Mouse (Mus musculus): ENCODE data around the gene Slc7a7.
"Not testable (repeated sequence)": the region's sequence is repeated elsewhere in the genome, so short reads cannot be mapped to it uniquely, and the experiment has no call there.

The Slc7a7 gene

DNA sequence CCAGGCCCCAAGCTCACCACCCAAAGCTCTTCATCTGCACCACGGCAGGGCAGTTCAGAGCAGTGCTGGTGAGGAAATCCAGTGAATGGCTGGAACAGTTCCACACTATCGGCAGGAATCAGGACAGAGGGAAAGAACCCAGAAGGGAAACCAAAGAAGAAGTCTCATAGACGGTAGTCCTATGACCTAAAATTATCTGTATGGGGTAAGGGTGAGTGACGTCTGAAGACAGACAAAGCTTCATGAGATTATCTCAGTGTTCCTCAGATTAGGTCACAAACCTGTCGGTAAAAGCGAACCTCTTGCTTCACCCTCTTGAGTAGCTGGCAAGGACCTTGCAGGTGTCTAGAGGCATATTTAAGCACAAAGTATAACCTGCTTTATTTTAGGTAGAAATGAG is 40.4 kb downstream of the Slc7a7 start:
- no peak for ATAC-seq (ENCODE audit: low TSS enrichment)

DNA sequence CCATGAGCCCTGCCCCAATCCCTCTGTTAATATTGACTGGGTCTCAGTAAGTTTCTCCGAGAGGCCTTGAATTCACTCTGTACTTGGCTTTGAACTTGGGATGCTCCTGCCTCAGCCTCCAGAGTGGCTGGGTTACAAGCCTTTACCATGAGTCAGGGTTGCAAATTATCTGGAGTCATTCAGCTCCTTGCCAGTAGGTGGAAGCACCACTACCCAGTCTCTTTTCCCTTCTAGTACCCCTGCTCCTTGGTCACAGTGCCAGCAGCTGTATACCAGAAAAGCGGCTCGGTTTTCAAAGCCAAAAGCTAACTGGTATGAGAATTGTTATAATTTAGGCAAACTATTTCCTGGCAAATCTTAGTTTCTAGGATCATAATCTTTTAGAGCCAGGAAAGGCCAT is 41.7 kb downstream of the Slc7a7 start:
- ATAC-seq (ENCODE audit: low TSS enrichment): no peak

DNA sequence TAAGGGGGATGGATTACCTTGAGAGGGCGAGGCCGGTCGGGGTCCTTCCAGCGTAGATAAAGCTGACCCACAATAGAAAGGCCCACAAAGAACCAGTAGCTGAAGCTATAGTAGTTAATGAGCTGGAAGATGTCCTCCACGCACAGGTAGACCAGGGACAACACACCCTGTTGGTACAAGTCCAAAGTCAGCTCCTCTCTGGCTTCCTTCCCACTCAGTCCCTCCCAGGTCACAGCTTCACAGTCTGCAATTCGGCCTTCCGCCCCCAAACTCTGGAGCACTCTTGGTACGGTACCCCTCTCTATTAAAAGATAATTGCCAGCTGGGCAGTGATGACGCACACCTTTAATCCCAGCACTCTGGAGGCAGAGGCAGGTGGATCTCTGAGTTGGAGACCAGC is 44.7 kb downstream of the Slc7a7 start:
- no peak for ATAC-seq (ENCODE audit: low TSS enrichment)

DNA sequence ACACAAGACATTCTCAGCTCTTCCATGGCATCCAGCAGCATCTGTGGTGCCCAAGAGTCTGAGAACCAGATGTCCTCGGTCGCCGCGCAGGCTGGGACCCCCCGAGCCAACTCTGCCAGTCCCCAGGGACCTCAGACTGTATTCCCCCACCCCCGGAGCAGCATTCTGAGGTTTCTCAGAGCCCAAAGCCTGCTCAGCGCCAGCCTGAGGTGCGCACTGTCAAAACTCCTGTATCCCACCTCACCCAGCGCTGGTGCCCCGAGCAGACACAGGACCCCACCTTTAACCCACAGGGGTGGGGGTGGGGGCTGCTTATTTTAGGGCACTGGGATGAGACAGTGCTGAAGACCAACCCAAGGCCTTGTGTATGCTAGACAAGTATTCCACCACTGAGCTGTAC is 46.1 kb downstream of the Slc7a7 start:
- no peak for ATAC-seq (ENCODE audit: low TSS enrichment)

DNA sequence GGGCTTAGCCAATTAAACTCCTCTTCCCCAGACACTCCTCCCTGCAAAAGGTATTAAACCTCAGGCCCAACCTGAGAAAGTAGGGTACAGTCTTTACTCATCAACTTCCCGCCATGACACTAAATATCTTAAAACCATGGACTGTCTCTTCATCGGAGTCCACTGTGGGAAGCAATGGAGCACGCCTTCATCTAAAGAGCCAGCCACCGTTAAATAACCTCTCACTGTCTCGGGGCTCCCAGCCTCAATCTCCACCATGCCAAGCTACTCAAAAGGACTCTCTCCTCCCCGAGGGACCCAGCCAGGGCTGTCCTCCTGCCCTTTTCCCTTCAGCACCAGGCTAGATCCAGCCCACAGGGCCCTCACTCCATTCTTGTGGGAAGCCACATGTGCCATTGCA is 47.0 kb downstream of the Slc7a7 start:
- ATAC-seq (ENCODE audit: low TSS enrichment): no peak

DNA sequence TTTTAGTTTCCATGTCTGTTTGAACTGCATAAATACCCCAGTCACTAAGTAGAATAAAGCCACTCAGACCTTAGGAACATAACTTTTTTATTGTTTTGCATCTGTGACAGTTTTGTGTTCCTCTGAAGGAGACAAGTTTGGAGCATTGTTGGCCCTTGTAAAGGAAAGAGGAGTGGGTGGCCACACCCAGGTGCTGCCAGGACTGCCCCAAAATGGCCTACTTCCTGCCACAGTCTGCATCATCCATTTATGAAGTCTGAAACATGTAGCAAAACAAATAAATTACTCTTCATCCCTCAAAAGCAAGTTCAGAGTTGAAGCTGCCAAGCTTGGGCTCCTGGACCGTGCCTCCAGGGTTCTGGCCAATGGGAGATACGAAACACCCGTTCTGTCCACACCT is 48.2 kb downstream of the Slc7a7 start:
- ATAC-seq (ENCODE audit: low TSS enrichment): no peak

DNA sequence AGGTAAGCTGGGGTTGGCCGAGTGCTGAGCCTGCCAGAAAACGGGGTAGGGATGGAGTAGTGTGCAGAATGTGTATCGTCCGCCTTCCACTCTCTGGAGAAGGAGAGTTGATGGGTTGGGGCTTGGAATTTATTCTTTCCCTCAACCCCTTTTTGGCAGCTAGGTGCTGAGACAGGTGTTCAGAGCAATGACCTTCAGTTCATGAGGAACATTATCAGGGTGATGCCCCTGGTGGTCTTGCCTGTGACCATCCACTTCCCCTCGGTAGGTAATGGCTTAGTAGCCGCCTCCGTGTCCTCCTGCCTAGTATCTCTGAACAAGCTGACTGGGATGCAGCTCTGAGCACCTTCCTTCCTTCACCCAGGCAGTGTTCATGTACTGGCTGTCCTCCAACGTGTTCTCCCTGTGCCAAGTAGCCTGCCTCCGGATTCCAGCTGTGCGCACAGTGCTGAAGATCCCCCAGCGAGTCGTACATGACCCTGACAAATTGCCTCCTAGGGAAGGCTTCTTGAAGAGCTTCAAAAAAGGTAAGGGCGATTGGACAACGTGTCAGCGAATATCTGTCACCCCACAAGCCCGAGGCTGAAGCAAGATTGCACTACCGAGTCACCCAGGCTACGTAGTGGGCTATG is 50.0 kb downstream of the Slc7a7 start:
- no peak for ATAC-seq (ENCODE audit: low TSS enrichment)

DNA sequence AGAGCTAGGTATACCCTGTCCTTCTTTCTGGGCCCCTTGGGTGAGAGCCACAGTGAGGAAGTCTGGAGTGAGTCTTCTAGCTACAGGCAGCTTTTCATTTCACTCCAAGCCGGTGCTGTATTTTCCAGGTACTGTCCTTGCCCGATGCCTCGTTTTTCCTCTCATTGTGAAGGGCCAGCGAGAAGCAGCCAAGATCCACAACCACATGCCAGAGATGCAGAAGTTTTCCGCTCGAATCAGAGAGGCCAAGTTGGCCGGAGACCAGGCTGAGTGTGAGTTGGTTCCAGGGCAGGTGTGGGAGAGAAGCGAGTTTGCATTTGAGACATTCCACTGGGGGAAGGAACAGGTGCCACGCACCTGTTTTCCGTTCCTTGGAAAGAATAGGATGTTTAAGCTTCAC is 51.0 kb downstream of the Slc7a7 start:
- no peak for ATAC-seq (ENCODE audit: low TSS enrichment)

DNA sequence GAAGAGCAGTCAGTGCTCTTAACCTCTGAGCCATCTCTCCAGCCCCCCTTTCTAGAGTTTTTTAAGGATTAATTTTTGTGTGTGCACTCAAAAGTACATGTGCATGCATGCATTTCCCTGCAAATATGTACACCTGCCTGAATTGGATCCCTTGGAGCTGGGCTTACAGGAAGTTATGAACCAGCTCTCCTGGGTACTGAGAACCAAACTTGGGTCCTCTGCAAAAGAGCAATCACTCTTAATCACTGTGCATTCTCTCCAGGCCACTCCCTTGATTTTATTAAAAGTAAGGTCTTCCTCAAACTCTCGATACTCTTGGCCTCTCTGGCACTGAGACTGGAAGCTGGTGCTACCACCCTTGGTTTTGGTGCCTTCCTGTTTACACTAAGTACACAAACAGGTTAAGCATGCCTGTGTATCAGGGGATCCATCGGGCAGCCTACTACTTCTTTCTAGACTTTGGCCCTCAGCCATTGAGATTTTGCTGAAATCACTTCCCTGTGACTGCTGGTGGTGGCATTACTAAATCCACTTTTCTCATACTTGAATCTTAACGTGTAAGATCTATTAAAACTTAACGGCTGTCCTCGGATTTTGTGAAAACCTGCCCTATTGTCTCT is 52.4 kb downstream of the Slc7a7 start:
- ATAC-seq (ENCODE audit: low TSS enrichment): no peak

DNA sequence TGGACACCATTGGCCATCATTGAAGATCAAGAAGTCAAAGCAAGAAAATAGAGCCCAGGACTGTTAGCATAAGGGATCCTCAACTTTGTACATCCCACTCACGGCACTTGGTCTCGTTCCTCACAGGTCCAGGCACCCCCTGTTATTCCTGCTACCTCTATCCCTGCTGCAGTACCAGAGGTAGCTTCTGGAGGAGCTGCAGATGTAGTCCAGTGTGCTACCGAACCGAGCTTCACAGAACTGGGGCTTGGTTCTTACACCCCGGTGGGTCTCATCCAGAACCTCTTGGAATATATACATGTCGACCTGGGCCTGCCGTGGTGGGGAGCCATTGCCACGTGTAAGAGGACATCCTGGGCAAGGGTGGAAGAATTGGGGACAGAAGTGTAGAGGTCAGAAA is 54.4 kb downstream of the Slc7a7 start:
- no peak for ATAC-seq (ENCODE audit: low TSS enrichment)

DNA sequence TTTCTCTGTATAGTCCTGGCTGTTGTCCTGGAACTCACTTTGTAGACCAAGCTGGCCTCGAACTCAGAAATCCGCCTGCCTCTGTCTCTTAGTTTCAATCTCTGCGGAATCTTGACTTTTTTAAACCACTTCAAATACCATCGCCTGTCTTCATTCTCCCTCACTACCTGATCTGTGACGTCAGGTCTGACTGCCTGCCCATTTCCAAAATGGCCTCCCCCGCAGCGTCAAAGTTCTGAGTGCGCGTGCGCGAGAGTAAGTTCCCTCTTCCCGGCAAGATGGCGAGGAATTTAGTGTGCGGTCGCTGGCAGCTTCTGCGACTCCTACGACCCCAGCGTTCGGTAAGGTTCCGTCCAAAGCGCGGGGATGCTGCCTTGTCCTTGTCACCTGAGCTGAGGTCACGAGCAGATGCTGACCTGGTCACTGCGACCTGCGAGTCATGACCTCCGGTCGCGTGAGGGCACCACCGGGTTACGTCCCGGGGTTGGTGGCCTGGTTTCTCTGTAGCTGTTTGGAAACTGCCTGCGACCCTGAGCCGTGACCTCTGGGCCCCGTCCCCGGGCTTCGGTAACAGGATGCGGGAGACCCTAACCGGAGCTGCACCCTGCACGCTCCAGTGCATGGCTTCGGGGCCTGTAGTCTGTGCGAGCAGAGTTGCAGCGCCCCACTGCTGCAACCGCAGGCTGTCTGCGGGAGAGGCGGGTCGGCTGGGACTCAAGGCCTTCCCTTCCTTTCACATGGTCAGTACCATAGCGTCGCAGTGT is 56.8 kb downstream of the Slc7a7 start, which contains the start of gene Oxa1l:
Oxa1l (plus strand) TSS at position 258 of the 764 bp plus-strand sequence.
- ATAC-seq (ENCODE audit: low TSS enrichment): peak; percentile 95

DNA sequence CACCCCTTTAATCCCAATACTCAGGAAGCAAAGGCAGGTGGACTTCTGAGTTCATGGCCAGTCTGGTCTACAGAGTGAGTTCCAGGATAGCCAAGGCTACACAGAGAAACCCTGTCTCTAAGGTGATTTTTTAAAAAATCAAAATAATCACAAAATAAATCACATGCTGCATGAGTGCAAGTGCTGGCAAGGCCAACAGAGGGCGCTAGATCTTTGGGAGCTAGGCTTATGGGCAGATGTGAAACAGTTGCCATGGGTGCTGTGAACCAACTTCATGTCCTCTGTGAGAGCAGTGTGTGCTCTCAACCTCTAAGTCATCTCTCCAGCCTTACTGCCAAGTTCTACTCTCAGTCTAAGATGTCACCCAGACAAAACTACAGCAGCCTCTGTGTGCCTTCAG is 63.2 kb downstream of the Slc7a7 start:
- no peak for ATAC-seq (ENCODE audit: low TSS enrichment)

DNA sequence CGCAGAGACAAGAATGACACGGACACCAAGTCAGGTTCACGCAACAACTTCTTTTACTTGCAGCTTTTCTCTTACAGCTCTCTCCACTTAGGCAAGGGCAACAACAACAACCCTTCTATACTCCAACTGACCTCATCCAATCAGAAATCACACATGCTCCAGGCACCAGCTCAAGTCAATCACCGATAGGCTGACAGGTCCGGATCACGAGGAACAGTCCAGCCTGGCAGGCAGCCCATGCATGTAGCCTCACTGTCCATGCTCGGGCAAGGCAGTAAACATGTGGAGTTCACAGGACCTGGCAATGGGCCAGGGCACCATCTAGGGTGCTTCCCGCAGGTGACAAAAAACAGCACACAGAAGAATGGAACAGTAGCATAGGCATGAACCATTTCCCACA is 65.3 kb downstream of the Slc7a7 start:
- ATAC-seq (ENCODE audit: low TSS enrichment): no peak

DNA sequence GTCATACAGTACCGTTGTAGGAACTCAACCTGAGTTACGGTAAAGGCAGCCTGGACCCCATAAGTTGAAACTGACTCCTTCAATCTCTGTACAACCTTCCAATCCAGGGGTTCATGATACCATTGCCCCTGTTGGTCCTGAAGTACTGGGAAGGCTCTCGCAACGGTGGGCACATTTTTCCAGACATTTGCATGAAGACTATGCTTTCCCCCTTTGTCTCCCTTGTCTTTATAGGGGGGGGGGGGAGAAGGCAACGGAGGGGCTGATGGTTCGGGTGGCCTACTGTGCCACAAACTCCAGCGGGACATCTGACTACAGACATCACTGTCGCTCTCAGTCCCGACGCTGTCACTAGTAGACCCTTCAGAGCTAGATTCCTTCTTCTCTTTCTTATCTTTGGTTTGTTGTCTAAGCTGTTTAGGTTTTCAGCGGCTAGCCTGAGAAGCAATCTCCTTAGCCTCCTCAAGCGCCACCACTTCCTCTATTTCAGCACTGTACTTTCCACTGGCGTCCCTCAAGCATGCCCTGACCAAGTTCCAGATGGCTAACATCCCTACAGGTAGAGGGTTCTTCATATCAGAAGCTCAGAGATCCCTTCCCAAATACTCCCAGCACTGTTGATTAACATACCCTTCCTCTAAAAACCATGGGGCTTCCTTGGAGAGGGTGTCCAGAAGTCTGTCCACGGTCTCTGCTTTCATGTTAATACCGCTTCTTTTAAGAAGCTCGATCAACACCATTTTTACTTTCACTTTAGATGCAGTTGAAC is 66.6 kb downstream of the Slc7a7 start:
- ATAC-seq (ENCODE audit: low TSS enrichment): not testable (repeated sequence)

DNA sequence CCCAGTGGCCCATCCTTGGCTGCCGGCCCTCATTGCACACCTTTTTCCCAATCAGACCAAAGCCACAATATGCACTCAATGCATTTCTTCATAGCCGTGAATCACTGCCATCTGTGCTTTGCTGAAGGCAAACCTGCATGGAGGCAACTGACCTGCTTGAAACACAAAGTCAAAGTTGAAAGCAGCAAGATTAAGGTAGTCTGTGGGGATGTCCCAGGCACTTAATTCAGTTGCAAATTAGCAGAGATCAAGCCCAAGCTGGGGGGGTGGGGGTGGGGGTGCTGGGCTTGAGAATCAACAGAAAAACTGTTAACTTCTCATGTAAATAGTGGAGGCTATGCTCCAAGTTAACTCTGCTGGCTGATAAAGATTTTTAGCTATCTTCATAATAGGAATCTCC is 75.8 kb downstream of the Slc7a7 start:
- ATAC-seq (ENCODE audit: low TSS enrichment): not testable (repeated sequence)

DNA sequence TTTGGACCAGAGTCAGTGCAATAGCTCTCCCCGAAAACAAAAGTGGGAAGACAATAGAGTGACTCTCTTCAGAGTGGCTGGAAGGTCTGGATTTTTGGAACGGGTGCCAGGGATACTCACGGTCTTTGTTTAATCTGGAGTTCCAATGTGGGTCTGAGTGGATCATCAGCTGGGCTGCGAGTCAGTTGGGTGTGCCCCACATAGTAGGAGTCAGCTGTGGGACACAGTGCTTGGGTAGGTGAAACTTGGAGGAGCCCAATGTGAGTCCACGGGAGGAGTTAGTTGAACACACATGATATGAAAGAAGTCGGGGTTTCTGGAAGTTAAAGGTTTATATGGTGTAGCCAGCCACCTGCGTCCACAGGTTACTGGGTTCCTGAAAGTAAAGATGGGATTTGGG is 76.7 kb downstream of the Slc7a7 start:
- no peak for ATAC-seq (ENCODE audit: low TSS enrichment)

DNA sequence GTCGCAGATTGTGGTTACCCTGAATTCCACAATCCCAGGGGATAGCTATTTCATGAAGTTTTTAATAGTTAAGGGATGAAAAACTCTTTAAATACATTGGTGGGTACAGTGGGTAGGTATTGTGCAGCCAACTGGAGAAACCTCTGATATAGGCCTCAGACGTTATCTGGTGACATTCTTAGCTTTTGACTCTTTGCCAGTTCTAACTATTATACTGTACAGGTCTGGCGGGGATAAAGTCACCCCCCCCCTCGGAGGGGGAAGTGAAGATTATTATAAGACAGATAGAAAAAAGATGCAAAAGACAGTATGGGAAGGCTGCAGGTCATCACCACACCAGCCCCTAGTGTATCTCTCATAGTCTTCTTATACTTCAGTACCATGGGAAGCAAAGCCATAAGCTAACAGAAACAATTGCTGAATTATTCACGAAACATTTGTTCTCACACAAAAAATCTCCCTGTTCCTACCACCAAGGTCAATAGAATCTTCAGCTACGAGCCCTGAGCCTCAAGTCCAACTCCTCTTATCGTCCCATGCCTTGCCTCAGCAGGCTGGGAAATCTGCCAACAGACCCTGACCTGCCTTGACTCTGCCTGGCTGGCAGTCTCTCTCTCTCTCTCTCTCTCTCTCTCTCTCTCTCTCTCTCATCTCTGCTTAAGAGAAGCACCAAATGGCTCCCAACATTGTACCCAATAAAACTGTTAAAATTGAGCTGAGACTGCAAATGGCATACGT is 84.0 kb downstream of the Slc7a7 start:
- ATAC-seq (ENCODE audit: low TSS enrichment): no peak

DNA sequence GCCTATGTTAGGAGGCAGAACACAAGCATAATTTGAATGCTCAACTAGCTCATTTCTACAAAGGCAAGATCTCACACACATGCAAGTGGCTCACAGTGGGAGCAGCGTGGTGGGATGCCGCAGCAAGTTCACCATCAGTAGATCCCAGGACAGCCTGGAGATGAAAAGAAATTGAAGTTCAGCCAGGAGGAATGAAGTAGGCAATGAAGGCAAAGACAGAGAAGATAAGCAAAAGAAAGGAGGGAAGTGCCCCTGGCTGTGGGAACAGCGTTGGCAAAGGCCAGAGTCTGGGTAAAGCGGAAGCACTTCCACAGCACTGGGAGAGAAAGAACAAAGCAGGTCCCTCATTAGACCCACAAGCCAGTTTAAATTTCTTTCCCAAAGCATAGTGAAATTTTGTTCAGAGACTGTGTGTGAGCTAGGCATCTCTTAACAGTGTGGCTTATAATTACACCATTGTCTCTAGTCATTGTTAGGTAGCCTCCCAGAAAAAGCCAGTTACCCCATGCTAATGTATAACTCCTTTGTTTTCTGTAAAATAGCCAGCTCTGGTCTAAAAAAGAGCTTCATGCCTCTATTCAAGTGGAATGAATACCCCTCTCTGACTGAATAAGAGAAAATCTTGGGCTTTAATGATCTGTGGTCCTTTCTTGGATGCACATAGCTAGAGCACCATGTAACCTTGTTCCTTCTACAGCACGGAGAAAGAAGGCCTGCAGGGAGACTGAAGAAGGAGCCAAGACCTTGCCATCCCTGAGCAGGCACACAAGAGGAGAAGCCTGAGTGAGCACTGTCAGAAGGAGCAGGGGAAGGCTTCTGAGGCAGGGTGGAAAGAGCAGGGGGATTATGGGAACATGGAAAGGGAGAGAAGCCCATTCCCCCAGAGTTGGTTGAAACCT is 85.2 kb downstream of the Slc7a7 start:
- no peak for ATAC-seq (ENCODE audit: low TSS enrichment)

DNA sequence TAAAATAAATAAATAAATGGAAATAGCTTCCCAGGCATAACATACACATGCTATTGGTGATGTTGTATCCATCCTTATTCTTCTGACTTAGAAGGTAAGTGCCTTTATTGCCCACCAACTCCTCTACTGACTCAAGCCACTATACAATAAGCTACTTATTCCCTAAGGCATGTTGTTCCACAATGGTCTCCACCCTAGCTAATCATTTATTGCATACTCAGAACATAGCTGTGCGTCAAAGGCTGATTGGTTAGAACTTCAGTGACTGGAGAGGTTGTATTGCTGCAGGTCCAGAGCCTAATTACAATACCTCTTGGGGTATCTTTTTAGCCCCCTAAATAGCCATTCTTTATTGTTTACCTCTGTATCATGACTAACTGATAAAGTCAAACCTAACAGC is 86.4 kb downstream of the Slc7a7 start:
- ATAC-seq (ENCODE audit: low TSS enrichment): no peak

DNA sequence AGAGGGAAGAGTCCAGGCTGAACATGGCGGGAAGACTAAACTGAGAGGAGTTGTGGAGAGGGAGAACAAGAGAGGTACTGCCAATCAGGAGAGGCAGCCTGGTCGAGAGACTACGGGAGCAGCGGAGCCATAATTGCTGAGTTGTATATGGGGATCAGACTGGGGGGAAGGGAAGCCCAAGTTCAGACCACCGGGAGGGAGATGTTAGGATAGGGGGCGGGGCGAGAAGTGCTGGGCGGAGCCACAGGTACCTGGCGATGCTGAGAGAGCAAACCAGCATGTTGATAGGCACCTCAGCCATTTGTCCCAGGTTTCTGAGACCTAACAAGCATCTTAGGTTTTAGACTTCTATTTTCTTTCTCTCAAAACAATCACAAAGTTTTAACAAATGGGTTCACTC is 88.4 kb downstream of the Slc7a7 start:
- ATAC-seq (ENCODE audit: low TSS enrichment): no peak

DNA sequence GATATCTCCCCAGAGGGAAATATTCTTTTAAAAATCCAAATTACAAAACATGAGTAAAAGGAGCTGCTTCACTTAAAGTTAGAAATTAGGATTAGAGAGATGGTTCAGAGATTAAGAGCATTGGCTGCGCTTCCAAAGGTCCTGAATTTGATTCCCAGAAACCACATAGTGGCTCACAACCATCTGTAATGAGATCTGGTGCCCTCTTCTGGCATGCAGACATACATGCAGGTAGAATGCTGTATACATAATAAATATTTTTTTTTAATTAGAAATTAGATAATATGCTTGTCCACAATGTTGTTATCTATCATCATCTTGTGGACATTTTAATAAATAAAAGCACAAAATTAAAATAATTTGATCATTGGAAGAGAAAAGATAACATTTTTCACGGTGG is 89.0 kb downstream of the Slc7a7 start:
- no peak for ATAC-seq (ENCODE audit: low TSS enrichment)

All from frontal cortex, adult (tissue).